Mouse (Mus musculus) limb, embryonic 15.5 days (tissue): ENCODE results near the gene Otop1. TPM values are rescaled to one million over a fixed set of nuclear protein-coding genes. Genes with fewer than 3 reads are reported as not detected.

Experiments
- ATAC-seq: fragments of 200-750 bp; cut with Nextera tagmentation; 2 replicates; pipeline ENCODE4 v1.8.0; 2017; ENCODE audit warnings: low read depth, moderate TSS enrichment; ENCODE audit not compliant: insufficient number of reproducible peaks, low FRiP score, low TSS enrichment
- H3K27ac ChIP-seq: fragments of 300-500 bp; sonication (generic); 2 replicates; pipeline ENCODE4 v1.5.1; 2015; ENCODE audit warnings: moderate library complexity, mild to moderate bottlenecking, inconsistent platforms
- H3K27me3 ChIP-seq: fragments of 300-500 bp; sonication (generic); 2 replicates; pipeline ENCODE4 v1.6.1; 2015; ENCODE audit warnings: inconsistent platforms
- H3K36me3 ChIP-seq: fragments of 300-500 bp; sonication (generic); 2 replicates; pipeline ENCODE4 v1.6.1; 2015; ENCODE audit warnings: inconsistent platforms
- H3K4me1 ChIP-seq: fragments of 300-500 bp; sonication (generic); 2 replicates; pipeline ENCODE4 v1.6.1; 2015; ENCODE audit warnings: inconsistent platforms
- H3K4me2 ChIP-seq: fragments of 300-500 bp; sonication (generic); 2 replicates; pipeline ENCODE4 v1.6.1; 2015; ENCODE audit warnings: mild to moderate bottlenecking, inconsistent platforms
- H3K4me3 ChIP-seq: fragments of 300-500 bp; sonication (generic); 2 replicates; pipeline ENCODE4 v1.5.1; 2015; ENCODE audit warnings: mild to moderate bottlenecking, inconsistent platforms
- H3K9ac ChIP-seq: fragments of 300-500 bp; sonication (generic); 2 replicates; pipeline ENCODE4 v1.6.1; 2015; ENCODE audit warnings: inconsistent platforms
- H3K9me3 ChIP-seq: fragments of 300-500 bp; sonication (generic); 2 replicates; pipeline ENCODE4 v1.6.1; 2016; ENCODE audit warnings: inconsistent platforms
- WGBS: fragments of 180-500 bp; shearing (Covaris S2); methylation state at CpG from one replicate; pipeline ENCODE4 v1.1.7; 2015; 5-methylcytosine and 5-hydroxymethylcytosine counted together
- polyA plus RNA-seq: library from polyadenylated mRNA; unstranded; fragments of >200 nt; fragmentation: Nextera tagmentation; extraction: Ambion mirVana; gene quantifications from 2 replicates; pipeline ENCODE4 v1.2.1, GENCODE M21; 2015

Gene Otop1
- polyA plus RNA-seq, 1 experiment from 2014 or later: not detected

DNA sequence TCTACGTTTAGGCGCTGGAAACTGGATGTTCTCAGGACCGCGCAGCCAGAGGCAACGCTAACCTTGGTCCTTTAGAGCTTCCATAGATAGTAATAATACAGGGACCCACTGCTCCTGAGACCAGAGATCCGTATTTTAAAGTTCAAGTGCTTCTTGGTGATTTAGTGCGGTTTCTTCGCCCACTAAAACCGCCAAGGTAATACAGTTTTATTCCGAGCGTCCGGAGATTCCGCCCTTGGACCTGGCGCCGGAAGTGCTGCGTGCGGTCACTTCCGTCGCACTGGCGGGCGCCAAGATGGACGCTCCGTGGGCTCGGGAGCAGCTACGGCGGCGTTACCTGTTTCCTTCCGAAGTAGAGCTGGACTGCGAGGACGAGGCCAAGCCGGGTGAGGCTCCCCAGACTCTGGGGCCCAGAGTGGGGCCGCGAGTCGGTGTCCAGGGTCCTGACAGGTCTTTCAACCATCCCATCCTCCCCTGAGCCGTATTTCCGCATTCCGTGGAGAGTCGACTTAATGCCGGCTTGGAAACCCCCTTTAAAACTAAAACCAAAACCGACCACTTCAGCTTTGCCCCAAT is 15.6 kb upstream of the Otop1 start, which contains the start of gene Tmem128:
Gene Tmem128, plus strand, starts transcription at position 79 of the 576 bp plus-strand sequence.
- no peak for ATAC-seq

DNA sequence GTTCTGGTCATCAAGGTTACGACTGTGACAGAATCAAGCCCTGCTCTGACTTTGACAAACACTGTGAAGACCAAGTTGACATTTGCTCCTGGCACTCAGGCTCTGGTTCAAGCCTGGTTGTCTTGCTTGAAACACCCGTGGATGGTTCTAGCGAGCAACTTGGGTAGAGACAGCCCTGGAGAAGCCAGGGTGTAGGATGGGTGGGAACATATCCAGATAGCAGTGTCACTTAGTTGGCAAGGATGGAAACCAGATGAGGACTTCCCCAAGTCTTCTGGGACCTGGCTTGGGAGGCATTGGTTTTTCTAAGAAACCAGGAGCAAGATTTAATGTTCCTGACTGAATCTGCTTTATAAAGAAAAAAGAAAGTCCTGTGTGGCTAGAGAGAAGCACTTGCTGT is 4.8 kb upstream of the Otop1 start:
- peaks cover 23% of the 10 kb centered on the region for H3K27me3 ChIP-seq
- ATAC-seq: no peak
- no peak overlapping the region for H3K4me3 ChIP-seq
- peaks cover 40% of the 10 kb centered on the region for H3K36me3 ChIP-seq
- H3K9ac ChIP-seq: no peak overlapping the region
- H3K4me2 ChIP-seq: no peak overlapping the region
- H3K27ac ChIP-seq: no peak overlapping the region
- WGBS: 88% methylated on average over 3 of the region's 3 CpGs
- no peaks in the 10 kb centered on the region for H3K9me3 ChIP-seq
- no peaks in the 10 kb centered on the region for H3K4me1 ChIP-seq

More for the DNA sequence above, 15.6 kb upstream of the Otop1 start, which contains the start of gene Tmem128:
- Histone ChIP-seq H3K27me3 (no peaks in the 10 kb centered on the region), H3K27ac (peak within 1 kb of the TSS; percentile 92), H3K4me1 (peaks cover 6% of the 10 kb centered on the region), H3K9ac (peak within 1 kb of the TSS; percentile 57), H3K36me3 (peaks cover 30% of the 10 kb centered on the region), H3K4me3 (peak within 1 kb of the TSS; percentile 62), H3K9me3 (no peaks in the 10 kb centered on the region), H3K4me2 (peak within 1 kb of the TSS; percentile 70)
- WGBS: under 1% methylated on average over 40 of the region's 40 CpGs

DNA sequence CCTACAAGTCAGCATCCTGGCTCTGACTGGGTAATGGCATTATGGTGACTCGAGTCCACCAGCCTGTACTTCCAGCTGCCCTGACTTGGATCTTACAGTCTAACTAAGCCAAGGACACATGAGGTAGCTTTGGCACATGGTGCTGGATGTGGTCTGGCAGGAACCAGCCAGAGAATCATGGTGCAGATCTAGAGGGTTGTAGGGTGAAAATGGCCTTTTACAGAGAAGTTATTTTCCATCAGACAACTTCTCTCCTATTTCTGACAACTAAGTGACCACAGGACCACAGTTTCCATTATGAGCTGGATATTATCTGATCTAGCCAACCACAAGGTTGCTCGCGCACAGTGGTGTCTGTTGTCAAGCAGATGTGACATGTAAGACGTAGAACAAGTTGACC is 1.9 kb upstream of the Otop1 start:
- Histone ChIP-seq H3K4me2 (no peak overlapping the region), H3K9ac (no peak overlapping the region), H3K4me3 (no peak overlapping the region), H3K9me3 (no peaks in the 10 kb centered on the region), H3K4me1 (peaks cover 19% of the 10 kb centered on the region), H3K27ac (no peak overlapping the region), H3K27me3 (peaks cover 50% of the 10 kb centered on the region), H3K36me3 (peaks cover 20% of the 10 kb centered on the region)
- 78% methylated on average over 4 of the region's 4 CpGs for WGBS
- ATAC-seq: no peak

DNA sequence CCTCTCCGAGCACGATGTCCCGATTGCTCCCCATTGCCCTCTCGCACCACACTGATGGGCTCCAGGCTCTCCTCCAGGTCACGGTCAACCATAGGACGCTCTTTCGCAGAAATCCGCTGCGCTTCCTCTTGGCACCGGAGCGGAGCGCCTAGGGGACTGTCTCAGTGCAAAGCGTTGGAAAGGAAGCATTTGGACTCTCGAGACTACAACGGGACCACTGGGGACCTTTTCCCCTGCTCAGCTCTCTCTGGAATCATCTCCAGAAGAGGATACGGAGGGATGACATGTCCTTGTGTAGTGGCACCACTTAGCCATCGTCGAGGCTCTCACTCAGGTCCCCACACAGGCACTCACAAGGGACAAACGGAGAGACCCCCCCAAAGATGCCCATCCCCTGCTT is 679 bp downstream of the Otop1 start:
- WGBS: 2% methylated on average over 19 of the region's 19 CpGs
- no peak for ATAC-seq
- peaks cover 19% of the 10 kb centered on the region for H3K4me1 ChIP-seq
- no peak overlapping the region for H3K27ac ChIP-seq
- H3K27me3 ChIP-seq: peaks cover 60% of the 10 kb centered on the region
- H3K4me2 ChIP-seq: peak overlapping the region; percentile 12; the same call in 1 of the 2 replicates
- H3K9ac ChIP-seq: no peak overlapping the region
- H3K9me3 ChIP-seq: no peaks in the 10 kb centered on the region
- peak overlapping the region; percentile 36; the same call in 1 of the 2 replicates for H3K4me3 ChIP-seq
- peaks cover under 1% of the 10 kb centered on the region; the same call in 1 of the 2 replicates for H3K36me3 ChIP-seq

DNA sequence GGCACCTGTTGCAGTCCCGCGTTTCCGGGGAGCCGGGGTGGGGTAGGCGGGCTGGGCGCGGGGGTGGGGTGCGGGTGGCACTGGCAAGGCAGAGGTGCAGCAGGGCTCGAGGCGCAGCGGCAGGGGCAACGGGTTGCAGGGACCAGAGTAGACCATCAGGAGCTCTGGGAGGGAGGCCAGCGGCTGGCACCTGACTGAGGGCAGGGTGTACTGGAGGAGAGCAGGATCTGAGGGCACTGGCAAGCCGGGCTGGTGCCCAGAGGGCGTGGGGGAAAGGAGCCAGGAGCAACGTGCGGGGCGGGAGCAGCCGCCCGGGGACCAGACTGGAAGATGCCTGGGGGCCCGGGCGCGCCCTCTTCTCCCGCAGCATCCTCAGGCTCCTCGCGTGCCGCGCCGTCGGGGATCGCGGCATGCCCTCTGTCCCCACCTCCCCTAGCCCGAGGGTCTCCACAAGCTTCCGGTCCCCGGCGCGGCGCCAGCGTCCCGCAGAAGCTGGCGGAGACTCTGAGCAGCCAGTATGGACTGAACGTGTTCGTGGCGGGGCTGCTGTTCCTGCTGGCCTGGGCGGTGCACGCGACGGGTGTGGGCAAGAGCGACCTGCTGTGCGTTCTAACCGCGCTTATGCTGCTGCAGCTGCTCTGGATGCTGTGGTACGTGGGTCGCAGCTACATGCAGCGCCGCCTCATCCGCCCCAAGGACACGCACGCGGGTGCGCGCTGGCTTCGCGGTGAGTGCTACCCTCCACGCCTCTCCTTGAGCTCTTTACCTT is 1.5 kb downstream of the Otop1 start:
- H3K27ac ChIP-seq: no peak overlapping the region
- H3K36me3 ChIP-seq: no peaks in the 10 kb centered on the region
- 3% methylated on average over 59 of the region's 65 CpGs for WGBS
- no peak for ATAC-seq
- peaks cover 60% of the 10 kb centered on the region for H3K27me3 ChIP-seq
- no peak overlapping the region for H3K9ac ChIP-seq
- no peaks in the 10 kb centered on the region for H3K9me3 ChIP-seq
- peak overlapping the region; percentile 36 for H3K4me3 ChIP-seq
- H3K4me2 ChIP-seq: peak overlapping the region; percentile 56
- H3K4me1 ChIP-seq: peaks cover 19% of the 10 kb centered on the region

DNA sequence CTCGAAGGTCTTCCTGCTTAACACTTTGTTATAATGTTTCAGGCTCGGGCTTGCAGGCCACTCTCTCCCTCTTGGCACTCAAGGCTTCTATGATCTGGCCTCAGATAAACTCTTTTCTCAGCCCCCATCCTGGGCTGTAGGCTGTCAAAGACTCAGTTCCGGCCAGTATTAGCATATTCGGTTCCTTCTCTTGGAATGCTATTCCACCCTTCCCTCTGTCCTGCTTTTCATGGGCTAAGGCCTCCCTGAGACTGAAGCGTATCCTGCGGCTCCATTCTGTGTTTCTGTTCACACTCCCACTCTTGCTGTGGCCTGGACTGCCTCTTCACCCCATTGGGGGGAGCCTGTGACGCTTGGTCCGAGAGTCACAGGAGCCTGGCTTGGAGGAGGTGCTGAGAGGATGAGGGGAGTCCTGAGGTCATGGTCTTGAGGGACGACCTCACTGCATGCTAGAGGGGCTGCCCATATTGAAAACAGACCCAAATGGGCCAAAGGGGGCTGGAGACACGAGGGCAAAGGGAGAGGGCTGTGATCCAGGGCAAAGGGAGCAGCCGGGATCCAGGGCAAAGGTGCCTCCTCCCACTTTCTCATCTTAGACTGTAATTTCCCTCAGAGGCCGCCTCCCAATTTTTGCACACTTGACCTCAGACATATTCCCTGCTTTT is 2.3 kb downstream of the Otop1 start:
- peaks cover 60% of the 10 kb centered on the region for H3K27me3 ChIP-seq
- no peaks in the 10 kb centered on the region for H3K36me3 ChIP-seq
- no peak for ATAC-seq
- WGBS: 22% methylated on average over 12 of the region's 12 CpGs
- H3K27ac ChIP-seq: no peak overlapping the region
- peak overlapping the region; percentile 56 for H3K4me2 ChIP-seq
- H3K9me3 ChIP-seq: no peaks in the 10 kb centered on the region
- H3K4me1 ChIP-seq: peaks cover 19% of the 10 kb centered on the region
- H3K9ac ChIP-seq: no peak overlapping the region
- peak overlapping the region; percentile 36; the same call in 1 of the 2 replicates for H3K4me3 ChIP-seq

DNA sequence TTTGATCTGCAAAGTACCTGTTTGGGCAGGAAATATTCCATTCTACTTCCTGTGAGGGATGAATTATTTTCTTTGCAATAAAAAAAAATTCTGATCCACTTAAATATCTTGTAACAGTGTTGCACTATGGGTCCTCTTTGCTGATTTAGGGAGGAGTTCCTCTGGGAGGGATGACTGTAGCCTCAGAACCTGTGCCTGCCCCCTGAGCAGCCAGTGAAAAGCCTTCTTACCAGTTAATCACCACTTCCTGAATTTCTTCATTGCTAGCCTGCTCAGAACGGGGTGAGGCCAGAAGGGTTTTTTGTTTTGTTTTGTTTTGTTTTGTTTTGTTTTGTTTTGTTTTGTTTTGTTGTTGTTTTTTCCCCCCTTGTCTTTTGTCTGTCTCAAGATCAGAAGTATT is 4.3 kb downstream of the Otop1 start:
- H3K9ac ChIP-seq: no peak overlapping the region
- no peak overlapping the region for H3K27ac ChIP-seq
- 19% methylated on average over 1 of the region's 1 CpGs for WGBS
- no peak for ATAC-seq
- H3K9me3 ChIP-seq: no peaks in the 10 kb centered on the region
- H3K4me2 ChIP-seq: no peak overlapping the region
- H3K27me3 ChIP-seq: peaks cover 46% of the 10 kb centered on the region
- H3K36me3 ChIP-seq: no peaks in the 10 kb centered on the region
- H3K4me1 ChIP-seq: peaks cover 19% of the 10 kb centered on the region
- H3K4me3 ChIP-seq: no peak overlapping the region

DNA sequence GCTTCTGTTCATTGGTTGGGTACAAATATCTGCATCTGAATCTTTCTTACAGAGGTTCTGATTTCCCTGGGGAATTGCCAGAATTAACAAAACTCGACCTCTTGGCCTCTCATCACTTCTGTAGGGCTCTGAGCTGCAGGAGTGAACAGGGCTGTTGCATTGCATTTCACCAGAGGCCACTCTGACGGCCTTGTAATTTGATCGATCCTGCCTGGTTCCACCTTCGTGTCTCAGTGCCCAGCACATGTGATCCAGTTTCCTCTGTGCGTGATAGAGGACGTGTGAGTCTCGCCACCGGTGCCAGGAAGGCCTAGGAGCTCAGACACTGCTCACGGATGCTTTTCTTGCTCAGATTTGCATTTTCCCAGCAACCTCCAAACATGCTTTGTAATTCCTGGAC is 10.0 kb downstream of the Otop1 start:
- Histone ChIP-seq H3K27me3 (no peaks in the 10 kb centered on the region), H3K4me2 (no peak overlapping the region), H3K4me1 (no peaks in the 10 kb centered on the region), H3K4me3 (no peak overlapping the region), H3K36me3 (no peaks in the 10 kb centered on the region), H3K9me3 (no peaks in the 10 kb centered on the region), H3K9ac (no peak overlapping the region), H3K27ac (no peak overlapping the region)
- WGBS: 41% methylated on average over 9 of the region's 9 CpGs
- ATAC-seq: no peak

DNA sequence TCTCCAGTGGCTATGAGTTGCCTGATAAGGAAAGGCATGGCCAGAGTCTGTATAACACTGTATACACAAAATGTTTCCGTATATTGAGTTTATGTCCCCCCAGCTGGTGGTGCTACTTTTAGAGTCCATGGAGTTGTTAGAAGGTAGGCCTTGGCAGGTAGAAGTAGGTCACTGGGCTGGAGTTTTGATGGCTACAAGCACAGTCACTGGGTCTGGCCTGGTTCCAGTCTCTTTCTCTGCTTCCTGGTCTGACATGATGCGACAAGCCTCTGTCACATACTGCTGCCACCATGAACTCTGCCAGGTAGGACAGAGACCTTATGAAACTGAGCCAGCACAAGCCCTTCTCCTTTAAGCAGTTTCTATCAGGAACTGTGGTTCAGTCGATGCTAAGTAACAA is 12.7 kb downstream of the Otop1 start:
- no peak overlapping the region for H3K4me2 ChIP-seq
- no peaks in the 10 kb centered on the region for H3K36me3 ChIP-seq
- H3K4me3 ChIP-seq: no peak overlapping the region
- no peaks in the 10 kb centered on the region for H3K4me1 ChIP-seq
- H3K9me3 ChIP-seq: no peaks in the 10 kb centered on the region
- 79% methylated on average over 3 of the region's 3 CpGs for WGBS
- no peak overlapping the region for H3K27ac ChIP-seq
- H3K9ac ChIP-seq: no peak overlapping the region
- no peaks in the 10 kb centered on the region for H3K27me3 ChIP-seq
- ATAC-seq: no peak

DNA sequence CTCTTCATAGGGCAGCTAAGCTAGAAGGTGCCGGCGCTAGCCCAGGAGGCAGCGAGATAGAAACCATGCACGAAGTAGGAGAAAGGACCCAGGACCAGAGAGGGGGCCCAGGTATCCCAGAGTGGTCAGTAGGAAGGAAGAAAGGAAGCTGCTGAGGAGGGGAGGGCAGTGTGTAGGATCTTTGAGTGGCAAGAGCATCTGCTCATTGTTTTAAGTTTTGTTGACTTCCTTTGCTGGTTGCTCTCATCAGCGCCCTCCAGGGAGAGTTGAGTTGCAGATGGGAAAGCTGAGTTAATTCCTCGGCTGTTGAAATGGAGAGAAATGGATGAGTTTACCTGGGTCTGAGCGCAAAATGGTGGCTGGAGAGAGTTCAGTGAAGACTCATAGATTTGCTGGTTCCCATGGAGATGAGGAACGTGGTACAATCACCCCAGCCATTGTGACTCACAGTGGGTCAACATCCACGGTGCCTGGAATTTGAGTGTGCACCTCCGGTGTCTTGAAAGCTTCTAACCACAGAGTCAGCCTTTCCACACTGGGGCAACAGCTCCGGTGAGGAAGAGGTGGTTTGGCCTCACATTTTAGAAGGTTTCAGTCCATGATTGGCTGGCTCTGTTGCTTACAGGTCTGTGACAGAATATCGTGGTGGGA is 26.1 kb downstream of the Otop1 start:
- WGBS: 89% methylated on average over 12 of the region's 12 CpGs
- Histone ChIP-seq H3K4me1 (peaks cover 5% of the 10 kb centered on the region), H3K27ac (no peak overlapping the region), H3K27me3 (no peaks in the 10 kb centered on the region), H3K4me2 (no peak overlapping the region), H3K4me3 (no peak overlapping the region), H3K9ac (no peak overlapping the region), H3K36me3 (no peaks in the 10 kb centered on the region), H3K9me3 (no peaks in the 10 kb centered on the region)
- no peak for ATAC-seq

DNA sequence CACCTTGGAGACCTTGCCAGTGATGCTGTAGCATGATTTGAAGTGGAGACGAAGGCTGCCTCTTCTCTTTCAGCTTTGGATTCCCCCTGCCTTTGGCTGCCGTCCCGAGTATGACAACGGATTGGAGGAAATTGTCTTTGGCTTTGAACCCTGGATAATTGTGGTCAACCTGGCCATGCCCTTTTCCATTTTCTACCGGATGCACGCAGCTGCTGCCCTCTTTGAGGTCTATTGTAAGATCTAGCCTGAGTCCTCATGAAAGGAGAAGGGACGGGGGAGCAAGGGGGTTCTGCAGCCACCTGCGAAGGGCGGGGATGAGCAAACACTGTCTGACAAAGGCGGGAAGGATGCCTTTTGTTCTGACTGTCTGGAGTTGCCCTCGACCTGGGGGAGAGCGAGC is 26.9 kb downstream of the Otop1 start:
- WGBS: 56% methylated on average over 12 of the region's 12 CpGs
- ATAC-seq: no peak
- Histone ChIP-seq H3K36me3 (no peaks in the 10 kb centered on the region), H3K27me3 (no peaks in the 10 kb centered on the region), H3K9ac (no peak overlapping the region), H3K4me3 (no peak overlapping the region), H3K27ac (no peak overlapping the region), H3K4me2 (no peak overlapping the region), H3K4me1 (peaks cover 5% of the 10 kb centered on the region), H3K9me3 (no peaks in the 10 kb centered on the region)
